In genomic region chr5:120781646-120782045, GRCm38 (mm10) we compare ENCODE assay signal across 19 mouse cellular contexts. TPM values are rescaled to one million over a fixed set of nuclear protein-coding genes. Genes with fewer than 3 reads are reported as not detected.
DNase-seq lines count a peak whose midpoint lies in the region; ATAC-seq and TF ChIP-seq lines count a peak whose summit lies in the region.
"Had no signal": no experiment of that assay in that cellular context is flagged by ENCODE, and none has a peak within 500 bp of the region (broad histone marks: within the 10 kb centered on the region; RNA-seq: fewer than 3 reads in every experiment).

No protein-coding gene starts in this region.

- TF ChIP-seq CTCF in layer of hippocampus, adult 2 months (conservative IDR thresholded peaks at IDR 0.05): peak; percentile 66
- peak; percentile 95 for TF ChIP-seq CTCF in E14TG2a.4 (conservative IDR thresholded peaks at IDR 0.05; ENCODE audit: low read length)

- H3K9me3 ChIP-seq in E14TG2a.4 (ENCODE audit: low read length): no peaks in the 10 kb centered on the region
- H3K9me3 ChIP-seq: G1E; hindbrain, embryonic 10.5 days; neural tube, embryonic 13.5 days had no signal

- H3K27ac ChIP-seq in layer of hippocampus, adult 2 months: no peak overlapping the region
- H3K27ac ChIP-seq: hindbrain, embryonic 10.5 days; macrophage; neural tube, embryonic 13.5 days had no signal

- DNase-seq in layer of hippocampus, adult 2 months (ENCODE audit: low spot score in 2 of 2): peak in 1 of 2 experiments; percentile 18
- DNase-seq in layer of hippocampus, adult 9-10 months (ENCODE audit: low spot score): no peak
- DNase-seq in 3T3-L1 (ENCODE audit: low read depth, low spot score): peak; percentile 40
- peak; percentile 16 for DNase-seq in brain, adult 2 months (ENCODE audit: low read depth, low spot score)
- no peak for DNase-seq in adrenal gland, postnatal 25 days
- DNase-seq: cerebellum, adult 9-11 months; gastrocnemius, postnatal 14 days; kidney, adult 11 months; kidney, postnatal 4 days; midbrain, embryonic 14.5 days had no signal

- H3K4me1 ChIP-seq in E14TG2a.4 (replicated peaks; ENCODE audit: low read depth, low read length): peaks cover 20% of the 10 kb centered on the region
- H3K4me1 ChIP-seq: neural tube, embryonic 13.5 days had no signal

- no peaks in the 10 kb centered on the region for H3K36me3 ChIP-seq in E14TG2a.4 (ENCODE audit: insufficient read depth, low read length)
- H3K36me3 ChIP-seq: G1E; heart, embryonic 12.5 days; hindbrain, embryonic 10.5 days; neural tube, embryonic 13.5 days had no signal

- no peak overlapping the region for H3K4me3 ChIP-seq in layer of hippocampus, adult 2 months
- no peak overlapping the region for H3K4me3 ChIP-seq in E14TG2a.4 (replicated peaks; ENCODE audit: low read length)
- H3K4me3 ChIP-seq: heart, embryonic 12.5 days; hindbrain, embryonic 10.5 days; neural tube, embryonic 13.5 days had no signal

- no peak for ATAC-seq in granulocyte monocyte progenitor cell, adult 5-6 weeks (replicated peaks; ENCODE audit: poor library complexity, severe bottlenecking)

- H3K27me3 ChIP-seq in E14TG2a.4 (ENCODE audit: insufficient read depth, low read length): peaks cover 2% of the 10 kb centered on the region; the same call in 1 of the 2 replicates
- H3K27me3 ChIP-seq: neural tube, embryonic 13.5 days had no signal

RNA-seq across cellular contexts. Expression of gene Oas3, which starts 4.2 kb away (rescaled TPM):
- total RNA-seq in layer of hippocampus, adult 2 months (2021): not detected
- 0.17 and 1.3 TPM in 2 replicates for total RNA-seq in granulocyte monocyte progenitor cell, adult 5-6 weeks (2014; fragmentation: Nextera tagmentation)
- 0.77 and 0.90 TPM in 2 replicates for total RNA-seq in granulocyte monocyte progenitor cell, adult 5-6 weeks (2017)
- total RNA-seq in adrenal gland, postnatal 25 days (2021): 0.64 TPM in 1 of 2 replicates, not detected in the other
- total RNA-seq: gastrocnemius, postnatal 14 days; left cerebral cortex, adult 18-20 months had no signal

RNA-seq across cellular contexts. Expression of gene Oas1e, which starts 13.7 kb away (rescaled TPM):
- not detected for total RNA-seq in layer of hippocampus, adult 2 months (2021)
- not detected in 2 replicates for total RNA-seq in granulocyte monocyte progenitor cell, adult 5-6 weeks (2014; fragmentation: Nextera tagmentation)
- not detected in 2 replicates for total RNA-seq in granulocyte monocyte progenitor cell, adult 5-6 weeks (2017)
- total RNA-seq in adrenal gland, postnatal 25 days (2021): not detected in 2 replicates
- total RNA-seq: G1E; gastrocnemius, postnatal 14 days; left cerebral cortex, adult 18-20 months; liver, adult 2 months had no signal

RNA-seq across cellular contexts. Expression of gene Oas1c, which starts 30.7 kb away (rescaled TPM):
- total RNA-seq in layer of hippocampus, adult 2 months (2021): 1 to 10 TPM in 1 of 2 experiments, under 1 TPM in 1; 0.26 to 1.4 TPM
- 3.8 TPM in 1 of 2 replicates, not detected in the other for total RNA-seq in granulocyte monocyte progenitor cell, adult 5-6 weeks (2014; fragmentation: Nextera tagmentation)
- 0.21 and 2.5 TPM in 2 replicates for total RNA-seq in granulocyte monocyte progenitor cell, adult 5-6 weeks (2017)
- total RNA-seq in adrenal gland, postnatal 25 days (2021): 1.3 and 1.5 TPM in 2 replicates

RNA-seq across cellular contexts. Expression of gene Oas2, which starts 32.0 kb away (rescaled TPM):
- not detected for total RNA-seq in layer of hippocampus, adult 2 months (2021)
- total RNA-seq in granulocyte monocyte progenitor cell, adult 5-6 weeks (2014; fragmentation: Nextera tagmentation): 0.47 TPM in 1 of 2 replicates, not detected in the other
- 1.0 TPM in 1 of 2 replicates, not detected in the other for total RNA-seq in granulocyte monocyte progenitor cell, adult 5-6 weeks (2017)
- total RNA-seq in adrenal gland, postnatal 25 days (2021): 0.67 and 0.95 TPM in 2 replicates

Comparison
In these comparisons a context has a peak if more than half of its experiments do, and no peak if none do; other contexts are left out.
1. DNase-seq: peak in 3T3-L1 (single experiment) and brain, adult 2 months (single experiment); none in layer of hippocampus, adult 9-10 months (single experiment) and adrenal gland, postnatal 25 days (single experiment).